Mouse (Mus musculus) midbrain, embryonic 16.5 days (tissue): Measurements from ENCODE around the gene Lamp2. TPM values are rescaled to one million over a fixed set of nuclear protein-coding genes. Genes with fewer than 3 reads are reported as not detected.

Experiments used
- ATAC-seq: fragments of 200-750 bp; cut with Nextera tagmentation; 2 replicates; pipeline ENCODE4 v1.8.0; 2017; ENCODE audit warnings: moderate TSS enrichment
- H3K27ac ChIP-seq: fragments of 300-500 bp; sonication (generic); 2 replicates; pipeline ENCODE4 v1.5.1; 2014; ENCODE audit warnings: mild to moderate bottlenecking, low read length, mixed read lengths
- H3K27me3 ChIP-seq: fragments of 300-500 bp; sonication (generic); 2 replicates; pipeline ENCODE4 v1.6.1; 2014; ENCODE audit warnings: low read depth, low read length, mixed read lengths; ENCODE audit not compliant: control insufficient read depth, insufficient read depth
- H3K36me3 ChIP-seq: fragments of 300-500 bp; sonication (generic); 2 replicates; pipeline ENCODE4 v1.6.1; 2014; ENCODE audit warnings: mild to moderate bottlenecking, low read length, moderate library complexity, mixed read lengths; ENCODE audit not compliant: control insufficient read depth, insufficient read depth
- H3K4me1 ChIP-seq: fragments of 300-500 bp; sonication (generic); 2 replicates; pipeline ENCODE4 v1.6.1; 2014; ENCODE audit warnings: mild to moderate bottlenecking, low read length, mixed read lengths; ENCODE audit not compliant: control insufficient read depth, insufficient read depth
- H3K4me2 ChIP-seq: fragments of 300-500 bp; sonication (generic); 2 replicates; pipeline ENCODE4 v1.6.1; 2014; ENCODE audit warnings: mild to moderate bottlenecking, low read length, mixed read lengths
- H3K4me3 ChIP-seq: fragments of 300-500 bp; sonication (generic); 2 replicates; pipeline ENCODE4 v1.5.1; 2014; ENCODE audit warnings: low read depth, mild to moderate bottlenecking, low read length, moderate library complexity, mixed read lengths
- H3K9ac ChIP-seq: fragments of 300-500 bp; sonication (generic); 2 replicates; pipeline ENCODE4 v1.6.1; 2014; ENCODE audit warnings: low read depth, low read length, mixed read lengths
- H3K9me3 ChIP-seq: fragments of 300-500 bp; sonication (generic); replicated peaks from 2 replicates; pipeline ENCODE4 v1.6.1; 2014; ENCODE audit warnings: mild to moderate bottlenecking, low read length, mixed read lengths; ENCODE audit not compliant: control insufficient read depth, poor library complexity, severe bottlenecking
- whole genome bisulfite sequencing: fragments of 180-500 bp; shearing (Covaris S2); extraction: QIAGEN DNeasy Blood & Tissue Kit; methylation state at CpG from one replicate; pipeline ENCODE4 v1.1.7; 2014; 5-methylcytosine and 5-hydroxymethylcytosine counted together
- polyA plus RNA-seq: library from polyadenylated mRNA; unstranded; fragments of >200 nt; fragmentation: Nextera tagmentation; extraction: Ambion mirVana; gene quantifications from 2 replicates; pipeline ENCODE4 v1.2.1, GENCODE M21; 2015

The Lamp2 gene
- polyA plus RNA-seq, 1 experiment from 2014 or later: 55.4 TPM

DNA sequence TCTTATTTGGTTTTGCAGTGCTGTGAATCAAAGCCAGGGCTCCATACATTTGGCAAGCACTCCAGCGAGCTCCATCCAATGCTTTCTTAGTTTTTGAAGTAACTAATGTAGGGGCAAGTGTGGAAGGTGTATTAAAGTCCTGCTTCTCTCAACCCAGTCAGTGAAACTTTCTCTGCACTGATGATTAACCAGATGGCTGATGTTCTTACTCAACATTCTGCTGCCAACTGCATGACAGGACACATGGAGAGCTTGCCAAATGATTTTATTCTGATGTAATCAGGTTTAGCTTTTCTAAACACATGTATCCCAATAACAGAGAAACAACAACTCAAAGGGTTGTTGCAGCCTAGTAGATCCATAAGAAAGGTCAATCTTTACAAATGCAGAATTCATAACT is 13.8 kb downstream of the Lamp2 start:
- H3K9me3 ChIP-seq: no peaks in the 10 kb centered on the region; the same call in 1 of the 2 replicates
- no peaks in the 10 kb centered on the region for H3K36me3 ChIP-seq
- no peak overlapping the region for H3K27ac ChIP-seq
- H3K4me3 ChIP-seq: no peak overlapping the region
- ATAC-seq: no peak
- WGBS: 90% methylated on average over 1 of the region's 1 CpGs
- H3K27me3 ChIP-seq: no peaks in the 10 kb centered on the region
- H3K4me2 ChIP-seq: no peak overlapping the region
- no peaks in the 10 kb centered on the region for H3K4me1 ChIP-seq
- H3K9ac ChIP-seq: no peak overlapping the region

GRCm38 (mm10) chrX:38439629-38440028 is 16.6 kb downstream of the Lamp2 start:
- no peaks in the 10 kb centered on the region for H3K27me3 ChIP-seq
- no peak for ATAC-seq
- H3K27ac ChIP-seq: no peak overlapping the region
- no peak overlapping the region for H3K9ac ChIP-seq
- H3K4me1 ChIP-seq: no peaks in the 10 kb centered on the region
- no peak overlapping the region for H3K4me3 ChIP-seq
- no peak overlapping the region for H3K4me2 ChIP-seq
- 89% methylated on average over 2 of the region's 2 CpGs for WGBS
- no peaks in the 10 kb centered on the region for H3K36me3 ChIP-seq
- no peaks in the 10 kb centered on the region; the same call in 1 of the 2 replicates for H3K9me3 ChIP-seq

DNA sequence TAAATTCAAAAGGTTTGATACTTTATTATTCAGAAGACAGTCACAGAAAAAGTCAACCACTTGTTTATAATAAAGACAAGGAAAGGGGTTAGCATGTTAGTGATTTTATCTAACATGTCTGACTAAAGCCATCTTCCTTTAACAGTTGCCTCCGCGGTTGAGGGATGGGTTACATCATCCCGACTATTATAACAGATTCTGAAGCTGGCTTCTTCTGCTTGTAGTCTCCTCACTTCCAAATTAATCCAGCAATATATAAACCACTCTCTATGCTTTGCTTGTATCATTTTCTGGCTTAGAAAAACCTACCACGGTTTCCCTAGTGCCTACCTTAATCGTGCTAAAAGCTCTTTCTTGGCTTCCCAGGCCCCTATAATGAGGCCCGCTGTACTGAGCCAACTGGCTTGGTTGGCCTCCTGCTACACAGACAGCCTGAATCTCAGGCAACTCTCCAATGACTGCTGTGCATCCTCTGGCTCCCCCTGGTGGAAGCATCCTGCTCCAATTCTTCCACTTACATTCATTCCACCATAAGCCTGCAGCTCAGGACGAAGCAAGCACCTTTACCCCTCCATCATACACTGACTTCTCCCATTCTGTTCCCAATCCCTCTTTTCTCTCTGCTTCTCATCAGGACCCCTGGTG is 18.0 kb downstream of the Lamp2 start:
- no peaks in the 10 kb centered on the region for H3K27me3 ChIP-seq
- H3K27ac ChIP-seq: no peak overlapping the region
- H3K9ac ChIP-seq: no peak overlapping the region
- no peak overlapping the region for H3K4me3 ChIP-seq
- peak; percentile 89 for ATAC-seq
- H3K9me3 ChIP-seq: no peaks in the 10 kb centered on the region
- H3K4me2 ChIP-seq: no peak overlapping the region
- H3K4me1 ChIP-seq: no peaks in the 10 kb centered on the region
- H3K36me3 ChIP-seq: no peaks in the 10 kb centered on the region
- WGBS: 49% methylated on average over 7 of the region's 7 CpGs

DNA sequence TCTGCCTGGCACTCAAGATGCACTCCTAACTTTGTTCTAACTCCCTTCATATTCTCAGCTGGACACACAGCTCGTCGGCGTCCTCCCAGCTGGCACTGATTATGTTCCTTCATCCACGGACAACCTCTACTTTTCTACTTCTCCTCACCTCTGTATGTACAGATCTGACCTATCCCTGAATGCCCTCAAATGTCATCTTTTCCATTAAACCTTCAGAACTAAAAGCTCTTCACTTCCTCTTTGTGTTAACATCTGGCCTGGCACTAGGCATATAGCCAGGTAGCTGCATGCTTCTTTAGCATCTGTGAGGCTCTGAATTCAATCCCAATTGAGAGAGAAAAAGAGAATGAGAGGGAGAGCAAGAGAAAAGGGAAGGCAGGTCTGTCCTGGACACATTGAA is 26.8 kb downstream of the Lamp2 start:
- H3K4me2 ChIP-seq: no peak overlapping the region

DNA sequence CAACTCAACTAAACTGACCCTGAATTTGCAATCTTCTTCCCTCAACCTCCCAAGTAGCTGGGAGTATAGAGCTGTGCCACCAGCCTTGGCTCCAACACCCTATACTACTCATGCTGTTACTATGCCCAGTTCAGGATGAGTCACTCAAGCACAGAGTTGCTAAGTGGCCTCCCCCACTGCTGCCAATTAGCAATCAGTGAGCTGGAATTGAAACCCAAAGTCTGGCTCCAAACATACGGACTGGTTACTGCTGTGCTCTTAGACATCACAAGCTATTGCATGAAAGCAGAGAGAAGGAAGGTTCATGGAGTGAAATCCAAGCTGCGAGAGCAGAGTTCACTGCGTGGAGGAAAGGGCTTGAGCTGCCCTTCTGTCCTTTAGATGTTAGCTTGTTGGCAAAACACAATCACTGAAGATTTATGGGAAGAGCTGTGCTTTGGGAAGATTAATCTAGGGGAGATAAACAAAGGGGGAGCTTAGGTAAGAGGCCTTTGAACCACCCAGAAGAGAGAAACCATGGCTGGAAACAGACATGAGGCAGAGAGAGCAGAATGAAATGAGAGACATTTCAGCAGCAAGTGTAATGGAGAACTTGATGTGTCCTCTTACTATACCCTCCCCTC is 27.3 kb downstream of the Lamp2 start:
- Histone ChIP-seq H3K9me3 (no peaks in the 10 kb centered on the region), H3K4me3 (no peak overlapping the region), H3K27ac (no peak overlapping the region), H3K36me3 (no peaks in the 10 kb centered on the region), H3K9ac (no peak overlapping the region), H3K4me2 (no peak overlapping the region), H3K27me3 (no peaks in the 10 kb centered on the region), H3K4me1 (no peaks in the 10 kb centered on the region)
- no peak for ATAC-seq
- WGBS: 83% methylated on average over 3 of the region's 3 CpGs

More for the DNA sequence above, 26.8 kb downstream of the Lamp2 start:
- Histone ChIP-seq H3K9ac (no peak overlapping the region), H3K36me3 (no peaks in the 10 kb centered on the region), H3K9me3 (no peaks in the 10 kb centered on the region), H3K27ac (no peak overlapping the region), H3K4me1 (no peaks in the 10 kb centered on the region), H3K27me3 (no peaks in the 10 kb centered on the region), H3K4me3 (no peak overlapping the region)
- 91% methylated on average over 4 of the region's 4 CpGs for WGBS
- ATAC-seq: no peak

GRCm38 (mm10) chrX:38426043-38426442 is 30.2 kb downstream of the Lamp2 start:
- H3K9me3 ChIP-seq: no peaks in the 10 kb centered on the region
- H3K4me2 ChIP-seq: no peak overlapping the region
- H3K9ac ChIP-seq: no peak overlapping the region
- H3K27me3 ChIP-seq: no peaks in the 10 kb centered on the region
- no peak overlapping the region for H3K27ac ChIP-seq
- H3K4me3 ChIP-seq: no peak overlapping the region
- WGBS: 67% methylated on average over 1 of the region's 1 CpGs
- ATAC-seq: no peak
- H3K36me3 ChIP-seq: no peaks in the 10 kb centered on the region
- no peaks in the 10 kb centered on the region for H3K4me1 ChIP-seq

DNA sequence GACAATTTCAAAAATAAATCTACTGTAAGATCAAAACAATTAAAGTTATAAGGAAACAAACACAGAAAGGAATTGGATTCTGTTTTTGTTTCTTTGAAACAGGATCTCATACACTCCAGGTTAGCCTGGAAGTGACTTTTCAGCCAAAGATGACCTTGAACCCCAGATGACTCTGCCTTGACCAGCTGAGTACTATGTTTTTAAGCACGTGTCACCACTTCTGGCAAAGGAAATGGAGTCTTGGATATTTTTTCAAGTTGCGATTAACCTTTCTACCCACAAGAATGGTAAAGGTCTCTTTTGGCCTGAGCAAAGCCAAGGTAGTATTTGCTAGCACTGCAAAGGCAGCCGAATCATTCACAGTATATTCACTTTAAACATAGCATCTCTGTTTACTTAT is 33.2 kb downstream of the Lamp2 start:
- no peaks in the 10 kb centered on the region for H3K36me3 ChIP-seq
- no peaks in the 10 kb centered on the region for H3K9me3 ChIP-seq
- 83% methylated on average over 3 of the region's 3 CpGs for WGBS
- no peak overlapping the region for H3K4me2 ChIP-seq
- H3K4me1 ChIP-seq: no peaks in the 10 kb centered on the region
- H3K4me3 ChIP-seq: no peak overlapping the region
- H3K27me3 ChIP-seq: no peaks in the 10 kb centered on the region
- no peak overlapping the region for H3K27ac ChIP-seq
- ATAC-seq: no peak
- H3K9ac ChIP-seq: no peak overlapping the region

DNA sequence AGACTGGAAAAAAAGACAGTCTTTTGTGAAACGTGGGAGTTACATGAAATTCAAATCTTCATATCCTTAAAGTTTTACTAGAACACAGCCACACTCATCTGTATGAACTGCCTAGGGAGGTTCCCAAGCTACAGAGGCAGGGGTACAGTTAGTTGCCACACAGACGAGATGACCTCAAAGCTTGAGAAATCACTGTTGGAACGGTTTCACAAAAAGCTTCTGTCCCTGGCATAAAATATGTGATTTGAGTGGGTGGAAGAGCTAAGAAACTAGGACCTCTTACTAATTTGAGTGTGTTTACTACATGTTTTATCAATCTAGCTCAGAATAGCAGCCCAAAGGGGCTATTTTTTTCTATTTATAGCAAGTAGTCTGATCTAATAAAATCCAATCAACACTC is 33.9 kb downstream of the Lamp2 start:
- 77% methylated on average over 3 of the region's 3 CpGs for WGBS
- H3K36me3 ChIP-seq: no peaks in the 10 kb centered on the region
- no peaks in the 10 kb centered on the region for H3K27me3 ChIP-seq

GRCm38 (mm10) chrX:38403879-38404278 is 52.4 kb downstream of the Lamp2 start:
- WGBS: 46% methylated on average over 3 of the region's 3 CpGs
- H3K27me3 ChIP-seq: no peaks in the 10 kb centered on the region
- no peaks in the 10 kb centered on the region for H3K4me1 ChIP-seq
- 0 out of 2 replicates have a peak, but pooled peaks have one; percentile 11 for ATAC-seq
- H3K27ac ChIP-seq: no peak overlapping the region
- H3K9ac ChIP-seq: no peak overlapping the region
- H3K36me3 ChIP-seq: no peaks in the 10 kb centered on the region
- no peaks in the 10 kb centered on the region for H3K9me3 ChIP-seq
- no peak overlapping the region for H3K4me3 ChIP-seq
- no peak overlapping the region for H3K4me2 ChIP-seq

More for the DNA sequence above, 33.9 kb downstream of the Lamp2 start:
- Histone ChIP-seq H3K9ac (no peak overlapping the region), H3K4me3 (no peak overlapping the region), H3K4me2 (no peak overlapping the region), H3K27ac (no peak overlapping the region), H3K9me3 (no peaks in the 10 kb centered on the region), H3K4me1 (no peaks in the 10 kb centered on the region)
- no peak for ATAC-seq
